Mouse (Mus musculus) cortical plate, adult 2 months (tissue): ENCODE data around the gene Yipf2. TPM values are rescaled to one million over a fixed set of nuclear protein-coding genes. Genes with fewer than 3 reads are reported as not detected.

Source experiments
- H3K27ac ChIP-seq: fragments of 200-500 bp; 2 replicates; pipeline ENCODE4 v1.5.1; 2012; ENCODE audit warnings: low read length, control low read depth, inconsistent platforms; ENCODE audit not compliant: insufficient read depth
- H3K4me1 ChIP-seq: fragments of 200-500 bp; 2 replicates; pipeline ENCODE4 v1.6.1; 2011; ENCODE audit warnings: low read length; ENCODE audit not compliant: control insufficient read depth, insufficient read depth
- H3K4me3 ChIP-seq: fragments of 200-500 bp; 2 replicates; pipeline ENCODE4 v1.5.1; 2011; ENCODE audit warnings: mild to moderate bottlenecking, low read length, control low read depth; ENCODE audit not compliant: insufficient read depth
- CTCF ChIP-seq: fragments of 200-500 bp; IDR thresholded peaks from 2 replicates; pipeline ENCODE4 v1.5.1; 2011; ENCODE audit warnings: mild to moderate bottlenecking, control low read depth, low read length; ENCODE audit not compliant: insufficient read depth; ENCODE audit errors: extremely low read depth
- POLR2A ChIP-seq: fragments of 200-500 bp; IDR thresholded peaks from 2 replicates; pipeline ENCODE4 v1.6.1; 2011; ENCODE audit warnings: mild to moderate bottlenecking, low read length, control low read depth; ENCODE audit not compliant: insufficient read depth; ENCODE audit errors: extremely low read depth
- polyA plus RNA-seq: library from polyadenylated mRNA; depleted of rRNA; stranded (reverse); fragments of >200 nt; gene quantifications from 2 replicates; pipeline ENCODE4 v1.2.3, GENCODE M21; 2012

Gene Yipf2
- polyA plus RNA-seq, 1 experiment: 27.6 TPM

DNA sequence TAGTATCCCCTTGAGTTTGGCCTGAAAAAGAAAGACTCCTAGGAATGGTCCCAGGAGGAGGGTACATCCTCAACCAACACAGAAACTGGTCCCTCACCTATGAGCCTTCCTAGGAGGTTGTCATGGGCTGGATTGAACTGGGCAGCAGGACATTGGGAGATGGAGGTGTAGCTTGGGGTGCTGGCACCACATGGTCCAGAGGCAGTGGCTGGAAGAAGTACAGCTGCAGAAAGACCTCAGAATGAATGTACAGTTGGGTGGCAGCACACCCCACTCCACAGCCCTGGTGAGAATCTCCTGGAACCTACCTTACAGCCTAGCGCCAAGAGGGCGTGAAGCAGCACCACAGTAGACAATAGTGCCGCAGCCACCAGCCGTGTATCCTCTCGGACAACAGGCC lies 3.1 kb downstream of the Yipf2 start:
- Histone ChIP-seq H3K4me3 (no peak overlapping the region), H3K4me1 (0 out of 2 replicates have a peak, but pooled peaks cover 6% of the 10 kb centered on the region), H3K27ac (no peak overlapping the region)
- 0 out of 2 replicates have a peak, but pooled peaks have one; percentile 23 for TF ChIP-seq POLR2A
- TF ChIP-seq CTCF: no peak

GRCm38 (mm10) chr9:21588350-21588749 lies 4.3 kb downstream of the Yipf2 start:
- H3K4me1 ChIP-seq: 0 out of 2 replicates have a peak, but pooled peaks cover 6% of the 10 kb centered on the region
- TF ChIP-seq POLR2A (no peak), CTCF (no peak)
- H3K27ac ChIP-seq: no peak overlapping the region
- no peak overlapping the region for H3K4me3 ChIP-seq

GRCm38 (mm10) chr9:21587678-21588349 lies 4.8 kb downstream of the Yipf2 start:
- no peak overlapping the region for H3K27ac ChIP-seq
- no peak overlapping the region for H3K4me3 ChIP-seq
- TF ChIP-seq CTCF (no peak), POLR2A (peak; percentile 25; the same call in 1 of the 2 replicates)
- H3K4me1 ChIP-seq: 0 out of 2 replicates have a peak, but pooled peaks cover 6% of the 10 kb centered on the region

GRCm38 (mm10) chr9:21585401-21585800 lies 7.2 kb downstream of the Yipf2 start:
- no peak for TF ChIP-seq CTCF
- TF ChIP-seq POLR2A: no peak
- H3K4me1 ChIP-seq: 0 out of 2 replicates have a peak, but pooled peaks cover 2% of the 10 kb centered on the region
- no peak overlapping the region for H3K27ac ChIP-seq
- no peak overlapping the region for H3K4me3 ChIP-seq

DNA sequence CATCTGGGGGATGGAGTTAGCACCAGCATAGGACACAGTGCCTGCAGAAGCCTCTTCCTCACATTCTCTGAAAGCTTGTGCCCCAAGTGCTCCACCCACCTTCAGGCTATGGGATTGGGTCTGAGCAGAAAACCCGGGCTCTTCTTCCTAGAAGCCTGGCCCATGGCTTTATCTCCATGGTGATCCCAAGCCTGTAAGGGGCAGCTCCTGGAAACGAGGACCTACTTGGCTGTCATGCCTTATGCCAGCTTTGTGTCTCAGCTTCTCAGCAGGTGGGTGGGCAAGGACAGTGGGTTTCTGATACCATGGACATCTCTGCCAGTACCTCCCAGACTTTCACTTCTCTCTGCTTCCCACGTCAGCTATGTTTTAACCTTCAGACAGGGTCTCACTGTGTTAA lies 14.4 kb downstream of the Yipf2 start:
- H3K4me3 ChIP-seq: no peak overlapping the region
- TF ChIP-seq CTCF (no peak), POLR2A (no peak)
- no peaks in the 10 kb centered on the region for H3K4me1 ChIP-seq
- no peak overlapping the region for H3K27ac ChIP-seq

DNA sequence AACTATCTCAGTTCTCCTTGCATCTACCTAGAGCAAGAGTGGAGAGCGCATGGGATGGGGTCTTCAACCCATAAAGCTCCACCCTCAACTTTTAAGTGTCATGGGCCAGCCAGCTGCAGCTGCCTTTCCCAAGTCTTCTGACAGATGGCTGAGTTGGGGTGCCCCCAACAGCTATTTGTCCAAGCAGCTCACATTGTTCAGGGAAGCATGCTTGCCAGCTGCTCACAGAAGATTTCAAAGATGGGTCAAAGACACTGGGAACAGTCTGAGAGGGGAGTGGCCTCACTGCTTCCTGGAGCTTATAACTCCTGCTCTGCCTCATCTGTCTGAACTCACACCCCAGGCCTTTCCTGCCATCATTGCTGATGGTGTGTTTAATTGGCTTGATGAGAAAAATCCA lies 16.3 kb downstream of the Yipf2 start:
- Histone ChIP-seq H3K27ac (no peak overlapping the region), H3K4me1 (no peaks in the 10 kb centered on the region), H3K4me3 (no peak overlapping the region)
- no peak for TF ChIP-seq CTCF
- TF ChIP-seq POLR2A: no peak

- H3K4me3 ChIP-seq: no peak overlapping the region
- no peak overlapping the region for H3K27ac ChIP-seq
- no peaks in the 10 kb centered on the region for H3K4me1 ChIP-seq
- TF ChIP-seq POLR2A: no peak
- no peak for TF ChIP-seq CTCF
Measured at GRCm38 (mm10) chr9:21575253-21575652, 17.4 kb downstream of the Yipf2 start.

- H3K27ac ChIP-seq: no peak overlapping the region
- no peaks in the 10 kb centered on the region for H3K4me1 ChIP-seq
- no peak overlapping the region for H3K4me3 ChIP-seq
- TF ChIP-seq CTCF (no peak), POLR2A (no peak)
Measured at GRCm38 (mm10) chr9:21574012-21574801, 18.4 kb downstream of the Yipf2 start.

DNA sequence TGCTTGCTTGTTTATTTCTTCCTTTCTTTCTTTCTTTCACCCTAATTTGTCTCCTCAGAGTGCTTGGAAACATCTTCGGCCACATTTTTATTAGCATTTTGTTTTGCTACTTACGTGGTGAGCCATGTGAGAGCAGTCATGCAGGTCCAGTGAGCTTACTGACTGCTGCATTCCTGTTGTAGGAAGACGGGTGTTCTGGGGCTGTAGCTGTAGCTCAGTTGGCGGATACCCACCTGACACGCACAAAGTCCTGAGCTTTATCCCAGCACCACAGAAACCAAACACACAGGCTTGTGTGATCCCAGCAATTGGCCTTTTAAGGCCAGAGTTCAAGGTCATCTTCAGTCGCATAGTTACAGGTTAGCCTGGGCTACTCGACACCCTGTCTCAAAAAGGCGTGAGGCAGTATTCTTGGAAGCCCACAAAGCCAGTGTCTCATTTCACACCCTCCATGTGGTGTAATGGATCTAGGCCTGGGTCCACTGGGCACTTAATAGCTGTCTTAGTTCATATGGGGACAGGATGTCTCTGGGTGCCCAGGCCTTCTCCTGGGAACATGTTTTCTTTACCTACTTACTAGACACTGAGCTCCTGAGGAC lies 23.9 kb downstream of the Yipf2 start:
- no peak overlapping the region for H3K4me3 ChIP-seq
- TF ChIP-seq POLR2A (no peak), CTCF (no peak)
- H3K4me1 ChIP-seq: 0 out of 2 replicates have a peak, but pooled peaks cover 2% of the 10 kb centered on the region
- no peak overlapping the region for H3K27ac ChIP-seq

- Histone ChIP-seq H3K4me3 (no peak overlapping the region), H3K27ac (no peak overlapping the region), H3K4me1 (0 out of 2 replicates have a peak, but pooled peaks cover 2% of the 10 kb centered on the region)
- TF ChIP-seq POLR2A (no peak), CTCF (no peak)
Measured at GRCm38 (mm10) chr9:21567051-21567450, 25.6 kb downstream of the Yipf2 start.
